Mouse (Mus musculus) heart, embryonic 12.5 days (tissue): ENCODE data around the gene Trmt112. TPM values are rescaled to one million over a fixed set of nuclear protein-coding genes. Genes with fewer than 3 reads are reported as not detected.
"Not testable (repeated sequence)": the region's sequence is repeated elsewhere in the genome, so short reads cannot be mapped to it uniquely, and the experiment has no call there.

Experiments
- ATAC-seq: fragments of 200-750 bp; cut with Nextera tagmentation; 2 replicates; pipeline ENCODE4 v1.8.0; 2017; ENCODE audit warnings: moderate TSS enrichment, moderate library complexity; ENCODE audit not compliant: insufficient number of reproducible peaks, low FRiP score
- H3K27ac ChIP-seq: fragments of 300-500 bp; sonication (generic); 2 replicates; pipeline ENCODE4 v1.5.1; 2016; ENCODE audit warnings: mild to moderate bottlenecking, moderate library complexity; ENCODE audit not compliant: poor library complexity, severe bottlenecking
- H3K27me3 ChIP-seq: fragments of 300-500 bp; sonication (generic); replicated peaks from 2 replicates; pipeline ENCODE4 v1.6.1; 2016; ENCODE audit warnings: mild to moderate bottlenecking, moderate library complexity
- H3K36me3 ChIP-seq: fragments of 300-500 bp; sonication (generic); 2 replicates; pipeline ENCODE4 v1.6.1; 2016; ENCODE audit warnings: mild to moderate bottlenecking, moderate library complexity
- H3K4me1 ChIP-seq: fragments of 300-500 bp; sonication (generic); replicated peaks from 2 replicates; pipeline ENCODE4 v1.6.1; 2016; ENCODE audit warnings: mild to moderate bottlenecking
- H3K4me2 ChIP-seq: fragments of 300-500 bp; sonication (generic); 2 replicates; pipeline ENCODE4 v1.6.1; 2016; ENCODE audit warnings: mild to moderate bottlenecking, moderate library complexity
- H3K4me3 ChIP-seq: fragments of 300-500 bp; sonication (generic); 2 replicates; pipeline ENCODE4 v1.5.1; 2016; ENCODE audit warnings: mild to moderate bottlenecking
- H3K9ac ChIP-seq: fragments of 300-500 bp; sonication (generic); 2 replicates; pipeline ENCODE4 v1.6.1; 2016; ENCODE audit warnings: mild to moderate bottlenecking, moderate library complexity
- H3K9me3 ChIP-seq: fragments of 300-500 bp; sonication (generic); replicated peaks from 2 replicates; pipeline ENCODE4 v1.6.1; 2016; ENCODE audit warnings: mild to moderate bottlenecking, moderate library complexity
- WGBS: fragments of 180-500 bp; shearing (Covaris S2); methylation state at CpG from one replicate; pipeline ENCODE4 v1.1.7; 2016; 5-methylcytosine and 5-hydroxymethylcytosine counted together
- polyA plus RNA-seq: library from polyadenylated mRNA; unstranded; fragments of >200 nt; fragmentation: Nextera tagmentation; extraction: Ambion mirVana; gene quantifications from 2 replicates; pipeline ENCODE4 v1.2.1, GENCODE M21; 2016

The Trmt112 gene
- polyA plus RNA-seq, 1 experiment from 2014 or later, result 92.9 TPM

GRCm38 (mm10) chr19:6909021-6909420 is 477 bp upstream of the Trmt112 start:
- Histone ChIP-seq H3K9me3 (no peaks in the 10 kb centered on the region), H3K27ac (peak overlapping the region; percentile 88), H3K4me1 (peaks cover 25% of the 10 kb centered on the region), H3K4me2 (peak overlapping the region; percentile 80), H3K9ac (peak overlapping the region; percentile 78), H3K27me3 (no peaks in the 10 kb centered on the region), H3K4me3 (peak overlapping the region; percentile 66), H3K36me3 (peaks cover 61% of the 10 kb centered on the region)
- WGBS, result 9% methylated on average over 11 of the region's 11 CpGs
- 0 out of 2 replicates have a peak, but pooled peaks have one; percentile 0 for ATAC-seq

- H3K4me2 ChIP-seq, result peak overlapping the region; percentile 80
- WGBS, result 1% methylated on average over 30 of the region's 30 CpGs
- peaks cover 29% of the 10 kb centered on the region for H3K4me1 ChIP-seq
Measured at GRCm38 (mm10) chr19:6910306-6910705, 808 bp downstream of the Trmt112 start.

DNA sequence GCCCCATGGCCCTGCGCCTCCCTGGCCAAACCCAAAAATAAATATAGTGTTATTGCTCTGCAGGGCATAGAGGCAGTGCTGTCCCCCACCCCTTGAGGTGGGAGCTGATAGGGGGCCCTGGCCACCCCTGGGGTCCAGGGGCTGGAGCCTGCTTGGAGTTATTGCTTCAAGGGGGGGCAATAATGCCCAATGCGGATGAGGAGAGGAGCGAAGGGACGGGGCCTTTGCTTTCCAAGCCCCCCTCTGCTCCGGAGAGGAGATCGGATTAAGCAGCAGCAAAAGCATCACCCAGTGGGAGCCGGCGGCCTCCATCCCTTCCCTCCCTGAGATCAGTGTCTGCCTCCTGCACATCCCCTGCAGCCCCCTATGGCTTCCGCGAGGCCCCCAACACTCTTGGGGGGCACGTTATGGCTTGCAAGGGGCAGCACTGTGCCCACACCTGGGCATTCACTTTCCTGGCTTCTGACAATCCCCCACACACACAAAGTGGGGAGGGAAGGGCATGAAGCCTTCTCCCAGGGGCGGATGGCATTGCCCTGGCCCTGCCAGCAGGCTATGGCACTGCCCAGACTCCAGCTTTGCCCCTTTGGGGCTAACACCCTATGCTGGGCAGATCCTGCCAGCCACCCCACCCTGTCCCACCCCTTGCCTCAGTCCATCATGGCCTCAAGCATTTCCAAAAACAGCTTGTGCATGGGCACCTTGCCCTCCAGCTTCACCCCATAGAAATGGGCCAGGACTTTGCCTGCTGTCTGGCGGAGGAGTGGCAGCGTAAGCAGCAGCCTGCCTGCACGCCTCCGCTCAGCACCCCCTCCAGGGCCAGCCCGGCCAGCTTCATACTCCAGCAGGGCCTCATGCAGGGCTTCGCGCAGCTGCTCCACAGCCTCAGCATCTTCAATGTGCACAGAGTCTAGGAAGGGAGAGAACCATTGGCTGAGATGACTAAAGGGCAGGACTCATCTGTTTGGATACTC is 1.9 kb downstream of the Trmt112 start:
- WGBS, result 85% methylated on average over 19 of the region's 19 CpGs
- H3K4me2 ChIP-seq, result peak overlapping the region; percentile 80
- peak overlapping the region; percentile 44 for H3K9ac ChIP-seq
- no peaks in the 10 kb centered on the region for H3K27me3 ChIP-seq
- peaks cover 37% of the 10 kb centered on the region for H3K4me1 ChIP-seq
- no peaks in the 10 kb centered on the region for H3K9me3 ChIP-seq
- H3K36me3 ChIP-seq, result peaks cover 46% of the 10 kb centered on the region
- no peak overlapping the region for H3K27ac ChIP-seq
- ATAC-seq, result no peak
- H3K4me3 ChIP-seq, result peak overlapping the region; percentile 66

More at GRCm38 (mm10) chr19:6910306-6910705, 808 bp downstream of the Trmt112 start:
- ATAC-seq, result peak; percentile 59
- Histone ChIP-seq H3K36me3 (peaks cover 55% of the 10 kb centered on the region), H3K9ac (peak overlapping the region; percentile 78), H3K27ac (peak overlapping the region; percentile 88), H3K4me3 (peak overlapping the region; percentile 66)
- H3K9me3 ChIP-seq, H3K27me3 ChIP-seq: not testable (repeated sequence)

- no peaks in the 10 kb centered on the region for H3K27me3 ChIP-seq
- no peaks in the 10 kb centered on the region for H3K9me3 ChIP-seq
- H3K4me2 ChIP-seq, result no peak overlapping the region
- no peak overlapping the region for H3K4me3 ChIP-seq
- peaks cover 37% of the 10 kb centered on the region for H3K36me3 ChIP-seq
- H3K9ac ChIP-seq, result no peak overlapping the region
- no peak for ATAC-seq
- peaks cover 39% of the 10 kb centered on the region for H3K4me1 ChIP-seq
- no peak overlapping the region for H3K27ac ChIP-seq
- 93% methylated on average over 15 of the region's 15 CpGs for WGBS
Measured at GRCm38 (mm10) chr19:6912205-6912970, 2.9 kb downstream of the Trmt112 start.

DNA sequence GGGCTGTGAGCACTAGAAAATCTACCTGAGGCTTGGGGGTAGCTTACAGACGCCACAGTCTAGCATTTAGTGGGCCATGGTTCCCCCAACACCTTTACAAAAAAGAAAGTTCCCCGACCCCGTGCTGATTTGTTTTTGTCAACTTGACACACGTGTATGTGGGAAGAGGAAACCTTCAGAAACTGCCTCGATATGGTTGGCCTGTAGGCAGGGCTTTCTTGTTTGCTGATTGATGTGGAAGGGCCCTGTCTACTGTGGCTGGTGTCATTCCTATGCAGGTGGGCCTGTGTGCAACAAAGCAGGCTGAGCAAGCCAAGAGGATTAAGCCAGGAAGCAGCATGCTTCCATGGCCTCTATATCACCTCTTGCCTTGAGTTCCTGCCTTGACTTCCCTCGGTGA is 3.5 kb downstream of the Trmt112 start:
- H3K9ac ChIP-seq, result no peak overlapping the region
- H3K4me3 ChIP-seq, result no peak overlapping the region
- H3K9me3 ChIP-seq, result no peaks in the 10 kb centered on the region
- no peaks in the 10 kb centered on the region for H3K27me3 ChIP-seq
- no peak overlapping the region for H3K4me2 ChIP-seq
- ATAC-seq, result no peak
- H3K36me3 ChIP-seq, result peaks cover 37% of the 10 kb centered on the region
- 86% methylated on average over 6 of the region's 6 CpGs for WGBS
- peaks cover 33% of the 10 kb centered on the region for H3K4me1 ChIP-seq
- H3K27ac ChIP-seq, result no peak overlapping the region

DNA sequence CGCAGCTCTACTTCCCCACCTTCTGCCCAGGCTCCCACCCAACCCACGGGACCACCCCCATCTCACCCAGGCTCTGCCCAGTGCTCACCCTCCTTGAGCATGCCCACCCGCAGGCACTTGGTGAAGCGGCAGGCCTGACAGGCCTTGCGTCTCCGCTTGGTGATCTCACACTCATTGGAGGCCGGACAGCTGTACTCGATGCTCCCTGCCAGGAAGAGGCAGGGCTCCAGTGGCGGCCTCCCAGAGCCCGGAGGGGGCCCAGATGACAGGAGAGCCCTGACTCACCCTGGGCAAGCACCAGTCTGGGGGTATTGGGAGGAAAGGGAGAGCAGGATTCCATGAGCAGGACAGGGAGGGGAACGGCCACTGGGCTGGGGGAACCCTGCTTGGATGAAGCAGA is 4.5 kb downstream of the Trmt112 start:
- Histone ChIP-seq H3K36me3 (peaks cover 45% of the 10 kb centered on the region), H3K4me3 (no peak overlapping the region), H3K4me1 (peaks cover 26% of the 10 kb centered on the region), H3K4me2 (no peak overlapping the region), H3K9me3 (no peaks in the 10 kb centered on the region), H3K27ac (no peak overlapping the region), H3K27me3 (no peaks in the 10 kb centered on the region), H3K9ac (no peak overlapping the region)
- 82% methylated on average over 10 of the region's 11 CpGs for WGBS
- no peak for ATAC-seq

DNA sequence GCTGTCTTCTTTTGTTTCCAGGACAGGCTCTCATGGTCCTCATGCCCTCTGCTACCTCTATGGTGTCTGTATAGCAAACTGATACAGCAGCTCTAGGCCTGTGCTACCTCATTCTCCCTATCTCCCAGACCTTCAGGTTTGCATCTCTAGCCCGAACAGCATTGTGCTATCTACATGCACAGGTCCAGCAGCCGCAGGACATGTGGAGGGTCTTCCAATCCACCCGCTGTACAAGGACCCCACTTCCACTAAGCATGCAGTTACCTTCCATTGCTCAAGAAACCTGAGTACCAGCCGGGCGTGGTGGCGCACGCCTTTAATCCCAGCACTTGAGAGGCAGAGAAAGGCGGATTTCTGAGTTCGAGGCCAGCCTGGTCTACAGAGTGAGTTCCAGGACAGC is 5.0 kb downstream of the Trmt112 start:
- peaks cover 45% of the 10 kb centered on the region for H3K36me3 ChIP-seq

DNA sequence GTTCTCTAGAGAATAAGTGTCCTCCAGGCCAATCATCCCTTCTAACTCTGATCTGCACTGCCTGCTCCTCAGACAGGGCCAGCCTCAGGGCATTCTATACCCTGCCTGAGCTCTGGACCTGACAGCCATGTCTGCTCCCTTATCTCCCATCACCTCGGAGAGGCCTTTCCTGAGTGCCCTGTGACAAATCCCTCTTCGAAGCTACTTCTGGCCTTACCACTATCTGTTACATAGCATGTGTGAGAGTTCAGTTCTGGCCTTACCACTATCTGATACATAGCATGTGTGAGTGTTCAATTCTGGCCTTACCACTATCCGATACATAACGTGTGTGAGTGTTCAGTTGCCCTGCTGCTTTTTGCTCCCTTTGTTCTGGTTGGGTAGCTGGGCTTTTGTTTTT is 5.8 kb downstream of the Trmt112 start:
- WGBS, result 26% methylated on average over 4 of the region's 4 CpGs
- Histone ChIP-seq H3K9ac (no peak overlapping the region), H3K27me3 (no peaks in the 10 kb centered on the region), H3K27ac (no peak overlapping the region), H3K36me3 (peaks cover 50% of the 10 kb centered on the region), H3K4me1 (peaks cover 38% of the 10 kb centered on the region), H3K4me3 (no peak overlapping the region), H3K9me3 (no peaks in the 10 kb centered on the region), H3K4me2 (no peak overlapping the region)
- no peak for ATAC-seq

More for the DNA sequence above, 5.0 kb downstream of the Trmt112 start:
- no peak for ATAC-seq
- Histone ChIP-seq H3K4me1 (peaks cover 31% of the 10 kb centered on the region), H3K9me3 (no peaks in the 10 kb centered on the region), H3K4me3 (no peak overlapping the region), H3K27me3 (no peaks in the 10 kb centered on the region), H3K9ac (no peak overlapping the region), H3K27ac (no peak overlapping the region), H3K4me2 (no peak overlapping the region)
- 88% methylated on average over 9 of the region's 9 CpGs for whole genome bisulfite sequencing

DNA sequence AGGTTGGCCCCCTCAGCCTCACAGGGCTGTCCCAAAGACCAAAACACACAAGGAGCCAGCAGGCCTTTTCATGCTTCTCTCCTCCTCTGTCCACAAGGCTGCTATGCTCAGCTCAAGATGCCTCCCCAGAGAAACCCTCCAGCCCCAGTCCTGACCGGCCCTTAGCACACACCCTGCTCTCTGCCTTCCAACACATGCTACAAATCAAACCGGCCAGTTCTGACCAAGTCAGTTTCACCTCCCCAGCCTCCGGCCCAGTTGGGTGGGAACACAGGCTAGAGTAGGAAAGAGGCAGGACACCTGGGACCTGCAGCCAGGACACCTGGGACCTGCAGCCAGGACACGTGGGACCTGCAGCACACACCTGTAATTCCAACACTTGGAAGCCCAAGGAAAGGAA is 7.0 kb downstream of the Trmt112 start:
- peaks cover 44% of the 10 kb centered on the region for H3K36me3 ChIP-seq
- no peak for ATAC-seq
- WGBS, result 84% methylated on average over 4 of the region's 4 CpGs

GRCm38 (mm10) chr19:6918321-6918720 is 8.8 kb downstream of the Trmt112 start:
- H3K9me3 ChIP-seq, result no peaks in the 10 kb centered on the region
- peaks cover 3% of the 10 kb centered on the region for H3K27me3 ChIP-seq
- no peak overlapping the region for H3K4me2 ChIP-seq
- H3K9ac ChIP-seq, result no peak overlapping the region
- H3K4me1 ChIP-seq, result peaks cover 44% of the 10 kb centered on the region
- H3K36me3 ChIP-seq, result peaks cover 26% of the 10 kb centered on the region
- 90% methylated on average over 4 of the region's 4 CpGs for WGBS
- no peak overlapping the region for H3K27ac ChIP-seq
- no peak for ATAC-seq
- no peak overlapping the region for H3K4me3 ChIP-seq

More for the DNA sequence above, 7.0 kb downstream of the Trmt112 start:
- H3K9me3 ChIP-seq, result no peaks in the 10 kb centered on the region
- no peak overlapping the region for H3K27ac ChIP-seq
- H3K4me3 ChIP-seq, result no peak overlapping the region
- H3K4me2 ChIP-seq, result no peak overlapping the region
- H3K27me3 ChIP-seq, result no peaks in the 10 kb centered on the region
- H3K4me1 ChIP-seq, result peaks cover 38% of the 10 kb centered on the region
- H3K9ac ChIP-seq, result no peak overlapping the region

DNA sequence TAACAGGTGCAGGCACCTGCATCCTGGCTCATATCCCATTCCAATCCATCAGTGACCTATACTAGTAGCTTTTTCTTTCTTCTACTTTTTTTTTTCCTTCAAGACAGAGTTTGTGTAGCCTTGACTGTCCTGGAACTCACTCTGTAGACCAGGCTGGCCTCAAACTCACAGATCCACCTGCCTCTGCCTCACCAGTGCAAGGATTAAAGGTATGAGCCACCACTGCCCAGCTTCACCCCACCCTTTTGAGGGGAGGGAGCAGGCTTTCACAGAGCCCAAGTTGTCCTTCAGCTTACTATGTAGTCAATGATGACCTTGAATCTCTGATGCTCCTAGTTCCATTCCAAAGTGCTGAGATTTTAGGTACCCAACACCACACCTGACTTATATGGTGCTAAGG is 9.9 kb downstream of the Trmt112 start:
- Histone ChIP-seq H3K4me3 (no peak overlapping the region), H3K27ac (no peak overlapping the region)

More for the DNA sequence above, 9.9 kb downstream of the Trmt112 start:
- Histone ChIP-seq H3K4me1 (peaks cover 44% of the 10 kb centered on the region), H3K4me2 (peak overlapping the region; percentile 90; the same call in 1 of the 2 replicates), H3K9me3 (no peaks in the 10 kb centered on the region), H3K36me3 (peaks cover 15% of the 10 kb centered on the region), H3K27me3 (peaks cover 6% of the 10 kb centered on the region), H3K9ac (no peak overlapping the region)
- ATAC-seq, result no peak
